Mouse (Mus musculus) E14TG2a.4 (cell line): Measurements from ENCODE around the gene Pou2f1.

Experiments used
- CTCF ChIP-seq: conservative IDR thresholded peaks from 2 replicates; pipeline ENCODE4 v1.5.1; 2014; ENCODE audit warnings: low read length
- POU5F1 ChIP-seq: IDR thresholded peaks from 2 replicates; pipeline ENCODE4 v1.6.1; 2014; ENCODE audit warnings: low read length, borderline replicate concordance

- no peak for TF ChIP-seq CTCF
- TF ChIP-seq POU5F1: no peak
Observed at GRCm38 (mm10) chr1:166000601-166001120, 1.8 kb downstream of the Pou2f1 start.
